Mouse (Mus musculus) retina, embryonic 14.5 days (tissue): ENCODE results near the gene Zmynd10.

Experiments used
- DNase-seq: peaks from one replicate; pipeline ENCODE4 v3.0.0-alpha.2; 2015; ENCODE audit warnings: low spot score

The Zmynd10 gene

GRCm38 (mm10) chr9:107540420-107540819, 6.7 kb upstream of the Zmynd10 start:
- no peak for DNase-seq

DNA sequence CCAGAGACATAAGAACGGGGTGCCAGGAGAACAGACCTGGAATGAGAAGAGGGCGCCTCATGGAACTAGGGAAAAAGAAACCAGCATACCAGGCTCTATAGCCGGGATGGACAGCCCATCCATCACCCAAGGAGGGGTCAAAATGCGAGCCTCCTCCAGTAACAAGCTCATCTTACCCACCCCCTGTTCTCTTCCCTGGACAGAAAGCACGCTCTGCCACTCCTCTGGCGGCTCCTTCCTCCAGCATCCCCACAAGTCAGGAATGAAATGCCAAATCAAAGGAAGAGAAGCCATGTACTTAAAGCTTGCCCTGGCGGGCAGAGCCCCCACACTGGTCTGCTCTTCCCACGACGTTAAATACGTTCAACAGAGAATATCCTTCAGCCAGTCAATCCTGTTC, 6.1 kb upstream of the Zmynd10 start:
- DNase-seq, result no peak

GRCm38 (mm10) chr9:107541474-107542351, 5.4 kb upstream of the Zmynd10 start, which contains the start of the genes Cyb561d2 and Nprl2:
Gene Cyb561d2, minus strand, starts transcription at chr9:107542193.
Gene Nprl2, plus strand, starts transcription at chr9:107542226.
- peak; percentile 95 for DNase-seq

- DNase-seq, result no peak
Measured at GRCm38 (mm10) chr9:107542352-107542686, 4.8 kb upstream of the Zmynd10 start.

DNA sequence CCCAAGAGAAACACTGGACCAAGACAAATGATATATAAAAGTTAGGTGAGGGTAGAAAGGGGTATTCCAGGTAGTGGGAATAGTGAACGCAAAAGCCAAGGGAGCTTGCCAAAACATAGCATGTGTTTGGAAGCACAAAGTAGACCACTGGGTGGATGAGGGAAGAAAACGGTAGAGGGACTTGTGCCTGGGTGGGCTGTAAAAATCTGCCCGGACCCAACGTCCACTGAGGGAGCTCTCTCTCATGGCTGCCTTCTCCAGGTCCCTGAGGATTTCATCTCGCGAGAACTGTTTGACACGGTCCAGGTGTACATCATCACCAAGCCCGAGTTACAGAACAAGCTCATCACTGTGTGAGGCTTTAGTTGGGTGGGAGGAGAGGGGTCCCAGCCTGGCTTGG, 4.4 kb upstream of the Zmynd10 start:
- DNase-seq, result no peak

- DNase-seq, result no peak
Measured at GRCm38 (mm10) chr9:107543299-107543698, 3.8 kb upstream of the Zmynd10 start.

GRCm38 (mm10) chr9:107544196-107544700, 2.9 kb upstream of the Zmynd10 start:
- no peak for DNase-seq

DNA sequence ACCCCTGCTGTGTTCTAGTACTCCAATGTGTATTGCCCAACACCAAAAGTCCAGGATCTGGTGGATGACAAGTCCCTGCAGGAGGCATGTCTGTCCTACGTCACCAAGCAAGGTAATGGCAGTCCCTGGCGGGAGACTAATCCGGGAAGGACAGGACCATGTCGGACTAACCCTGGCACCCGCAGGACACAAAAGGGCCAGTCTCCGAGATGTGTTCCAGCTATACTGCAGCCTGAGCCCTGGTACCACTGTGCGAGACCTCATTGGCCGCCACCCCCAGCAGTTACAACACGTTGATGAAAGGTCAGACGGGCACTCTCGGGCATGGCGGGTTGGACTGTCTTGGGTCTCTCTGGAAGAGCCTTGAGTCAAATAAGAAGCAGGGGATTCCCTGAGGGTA, 2.4 kb upstream of the Zmynd10 start:
- no peak for DNase-seq

- DNase-seq, result no peak
Measured at GRCm38 (mm10) chr9:107545199-107545598, 1.9 kb upstream of the Zmynd10 start.

GRCm38 (mm10) chr9:107545602-107546001, 1.5 kb upstream of the Zmynd10 start:
- DNase-seq, result peak; percentile 87

DNA sequence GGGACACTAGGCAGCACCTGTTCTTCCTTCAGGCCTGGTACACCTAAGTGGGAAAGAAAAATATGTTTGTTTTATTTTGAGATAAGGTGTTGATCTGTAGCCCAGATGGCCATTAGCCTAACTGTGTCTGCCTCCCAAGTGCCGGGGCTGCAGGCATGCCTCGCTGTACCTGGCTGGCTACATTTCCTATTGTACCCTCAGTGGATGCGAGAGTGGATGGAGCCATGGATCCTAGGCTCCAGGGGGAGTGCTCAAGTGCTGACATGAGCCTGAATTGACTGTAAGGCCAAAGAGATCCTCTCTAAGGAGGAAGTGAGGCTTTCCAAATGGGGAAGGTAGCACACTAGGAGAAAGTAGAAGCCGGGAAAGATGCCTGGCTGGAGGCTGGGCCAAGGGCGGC, 859 bp downstream of the Zmynd10 start:
- DNase-seq, result no peak

GRCm38 (mm10) chr9:107548820-107549219, 1.7 kb downstream of the Zmynd10 start:
- DNase-seq, result no peak

GRCm38 (mm10) chr9:107549297-107550074, 2.4 kb downstream of the Zmynd10 start:
- no peak for DNase-seq

GRCm38 (mm10) chr9:107550491-107551116, 3.5 kb downstream of the Zmynd10 start:
- DNase-seq, result no peak

GRCm38 (mm10) chr9:107551117-107551889, 4.2 kb downstream of the Zmynd10 start, which contains the start of gene Rassf1:
Gene Rassf1, plus strand, starts transcription at chr9:107551555.
- DNase-seq, result peak; percentile 62

DNA sequence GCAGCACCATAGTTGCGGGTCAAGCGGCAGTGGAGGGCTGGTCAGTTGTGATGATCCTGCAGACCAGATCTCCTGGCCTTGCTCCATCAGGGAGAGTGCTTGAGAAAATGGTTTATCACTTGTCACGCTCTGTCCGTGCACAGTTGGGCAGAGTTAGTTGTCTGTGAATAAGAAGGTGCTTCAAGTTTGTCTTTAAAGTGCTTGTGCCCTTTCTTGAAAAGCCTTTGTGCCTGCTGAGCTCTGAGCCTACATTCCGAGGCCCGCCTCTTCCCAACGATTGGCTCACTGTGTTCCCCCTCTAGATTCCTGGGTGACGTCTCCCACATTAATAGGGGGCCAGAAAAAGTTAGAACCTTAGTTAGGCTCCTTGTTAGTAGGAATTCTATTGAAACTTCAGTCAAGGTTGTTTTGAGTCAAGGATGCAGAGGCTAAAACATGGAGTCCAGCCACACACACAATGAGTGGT, 4.8 kb downstream of the Zmynd10 start:
- DNase-seq, result no peak

- no peak for DNase-seq
Measured at GRCm38 (mm10) chr9:107552690-107553393, 5.7 kb downstream of the Zmynd10 start.

GRCm38 (mm10) chr9:107553541-107554318, 6.6 kb downstream of the Zmynd10 start:
- no peak for DNase-seq

DNA sequence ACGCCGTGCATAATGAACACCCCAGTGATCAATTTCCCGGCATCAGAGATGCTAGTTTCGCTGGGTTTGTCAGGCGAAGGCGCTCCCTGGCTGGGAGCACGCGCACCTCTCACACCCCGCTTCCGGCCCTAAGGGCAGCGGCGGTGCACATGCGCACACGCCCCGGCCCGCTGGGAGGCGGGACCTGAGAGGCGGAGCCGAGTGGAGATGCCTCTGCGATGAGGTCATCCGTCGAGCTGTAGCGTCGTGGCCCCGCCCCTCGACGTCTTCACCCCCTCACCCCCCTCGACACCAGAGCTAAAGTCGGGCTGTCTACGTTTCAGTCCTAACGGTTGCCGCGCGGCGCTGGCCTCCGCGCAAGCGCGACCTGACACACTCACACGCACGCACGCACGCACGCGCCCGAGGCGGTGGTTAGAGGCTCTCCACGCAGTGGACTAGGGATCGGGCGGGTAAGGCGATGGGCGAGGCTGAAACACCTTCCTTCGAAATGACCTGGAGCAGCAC, 7.3 kb downstream of the Zmynd10 start:
- peak; percentile 99 for DNase-seq

DNA sequence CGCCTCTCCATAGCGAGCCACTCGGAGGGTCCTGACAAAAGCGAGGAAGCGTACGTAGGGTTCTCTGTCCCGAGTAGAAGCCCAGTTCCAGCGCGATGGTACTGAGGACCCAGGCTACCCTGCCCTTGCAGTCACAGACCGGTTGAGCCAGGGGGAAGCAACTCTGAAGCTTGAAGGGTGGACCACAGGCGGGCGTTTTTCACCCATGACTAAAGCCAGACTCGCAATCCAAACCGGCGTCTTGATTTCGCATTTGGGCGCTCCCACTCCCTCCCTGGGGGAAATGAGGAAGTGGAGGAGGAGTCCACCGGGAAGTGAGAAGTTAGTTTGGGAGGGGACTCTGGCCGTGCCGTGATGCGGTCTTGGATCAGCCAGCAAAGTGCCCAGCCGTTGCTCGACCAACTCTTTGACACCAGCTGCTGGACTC, 7.9 kb downstream of the Zmynd10 start:
- peak; percentile 60 for DNase-seq
